Mouse (Mus musculus) left cerebral cortex, postnatal 25 days (tissue): Measurements from ENCODE around the gene Adam15. TPM values are rescaled to one million over a fixed set of nuclear protein-coding genes. Genes with fewer than 3 reads are reported as not detected.
A peak's percentile ranks its signal among the peaks of the same experiment; 100 is the strongest.

ENCODE experiments used
- DNase-seq, 2 experiments: peaks; one replicate each; pipeline ENCODE4 v3.0.0; 2022; ENCODE audit warnings: low spot score in 2 of 2, mixed read lengths in 1 of 2
- intact Hi-C: fragments of 180-260 bp; cut with DNase I; formaldehyde crosslinking; loops from one replicate; pipeline ENCODE4 v1.15.1; 2025
- total RNA-seq, 2 experiments: library from RNA; stranded (reverse); gene quantifications; 2 replicates each; pipeline ENCODE4 v1.2.3; 2021

Gene Adam15
- total RNA-seq, 2 experiments from 2014 or later = 101 to 105 TPM

GRCm38 (mm10) chr3:89332013-89332412 lies 17.8 kb downstream of the Adam15 start:
- intact Hi-C loops = no loop called here
- DNase-seq = peak in 1 of 2 experiments; percentile 36

- intact Hi-C loops = no loop called here
- DNase-seq = no peak
Measured at GRCm38 (mm10) chr3:89331561-89331960, 18.2 kb downstream of the Adam15 start.

- intact Hi-C loops = no loop called here
- DNase-seq = no peak
Measured at GRCm38 (mm10) chr3:89330948-89331347, 18.8 kb downstream of the Adam15 start.

- intact Hi-C loops = no loop called here
- DNase-seq = no peak
Measured at GRCm38 (mm10) chr3:89330346-89330745, 19.4 kb downstream of the Adam15 start.

GRCm38 (mm10) chr3:89328623-89329022 lies 21.2 kb downstream of the Adam15 start:
- intact Hi-C loops = no loop called here
- no peak for DNase-seq

GRCm38 (mm10) chr3:89327371-89327870 lies 22.4 kb downstream of the Adam15 start:
- intact Hi-C loops = no loop called here
- no peak for DNase-seq

GRCm38 (mm10) chr3:89325882-89326281 lies 23.9 kb downstream of the Adam15 start:
- no peak for DNase-seq
- intact Hi-C loops = no loop called here

GRCm38 (mm10) chr3:89322514-89323165 lies 27.2 kb downstream of the Adam15 start, which contains the start of gene Efna3:
Gene Efna3, minus strand, starts transcription at chr3:89322965.
- intact Hi-C loops = loop anchor here (5.0 kb wide), 1 partner anchor 640 kb away; the partner anchor contains the start of gene Atp8b2
- DNase-seq = peak; percentile 88 to 93

- intact Hi-C loops = loop anchor here (5.0 kb wide), 1 partner anchor 640 kb away; the partner anchor contains the start of gene Atp8b2
- DNase-seq = no peak
Measured at GRCm38 (mm10) chr3:89322131-89322500, 27.7 kb downstream of the Adam15 start.

- intact Hi-C loops = loop anchor here (5.0 kb wide), 1 partner anchor 641 kb away; the partner anchor contains the start of gene Atp8b2
- peak; percentile 44 to 55 for DNase-seq
Measured at GRCm38 (mm10) chr3:89321183-89322130, 28.3 kb downstream of the Adam15 start.

- peak; percentile 59 to 61 for DNase-seq
- intact Hi-C loops = loop anchor here (5.0 kb wide), 1 partner anchor 642 kb away; the partner anchor contains the start of gene Atp8b2
Measured at GRCm38 (mm10) chr3:89320581-89321182, 29.1 kb downstream of the Adam15 start.

GRCm38 (mm10) chr3:89319591-89320350 lies 30.0 kb downstream of the Adam15 start:
- intact Hi-C loops = loop anchor here (5.0 to 10.0 kb wide), 3 partner anchors 365 to 643 kb away; partner anchors contain the start of genes Ash1l, Atp8b2 and Dap3
- DNase-seq = peak; percentile 54 to 66

GRCm38 (mm10) chr3:89318971-89319590 lies 30.7 kb downstream of the Adam15 start:
- intact Hi-C loops = loop anchor here (5.0 to 10.0 kb wide), 2 partner anchors 364 to 538 kb away; partner anchors contain the start of genes Ash1l and Dap3
- DNase-seq = no peak

GRCm38 (mm10) chr3:89318316-89318715 lies 31.5 kb downstream of the Adam15 start:
- intact Hi-C loops = loop anchor here (5.0 to 10.0 kb wide), 2 partner anchors 364 to 539 kb away; partner anchors contain the start of genes Ash1l and Dap3
- no peak for DNase-seq

GRCm38 (mm10) chr3:89317246-89317645 lies 32.5 kb downstream of the Adam15 start:
- intact Hi-C loops = loop anchor here (2.0 to 10.0 kb wide), 6 partner anchors 22 to 540 kb away; partner anchors contain the start of genes Ash1l, Dap3, Efna4 and Ube2q1

GRCm38 (mm10) chr3:89316833-89317232 lies 33.0 kb downstream of the Adam15 start:
- intact Hi-C loops = loop anchor here (2.0 to 10.0 kb wide), 6 partner anchors 22 to 540 kb away; partner anchors contain the start of genes Ash1l, Dap3, Efna4 and Ube2q1
- DNase-seq = peak; percentile 90 to 96

More at GRCm38 (mm10) chr3:89317246-89317645, 32.5 kb downstream of the Adam15 start:
- DNase-seq = peak in 1 of 2 experiments; percentile 59

- peak in 1 of 2 experiments; percentile 37 for DNase-seq
- intact Hi-C loops = loop anchor here (2.0 to 10.0 kb wide), 6 partner anchors 23 to 541 kb away; partner anchors contain the start of genes Ash1l, Dap3, Efna4 and Ube2q1
Measured at GRCm38 (mm10) chr3:89315930-89316831, 33.6 kb downstream of the Adam15 start.
